Mouse (Mus musculus): ENCODE measurements at regions not wholly inside any gene's neighbourhood (a gene's known extent, or its start where the extent isn't known, plus 50 kb on each side); places are given as distances from the start of the nearest gene placed in this dataset.
"Not testable (repeated sequence)": the region's sequence is repeated elsewhere in the genome, so short reads cannot be mapped to it uniquely, and the experiment has no call there.

GRCm38 (mm10) chr7:82105631-82106030 lies 68.0 kb upstream of the Sh3gl3 start:
- no peak for DNase-seq
- H3K36me3 ChIP-seq (ENCODE audit: control insufficient read depth, insufficient read depth, low read length): no peaks in the 10 kb centered on the region
- peaks cover 5% of the 10 kb centered on the region; the same call in 1 of the 2 replicates for H3K4me1 ChIP-seq (replicated peaks; ENCODE audit: control insufficient read depth, insufficient read depth, low read length)
- TF ChIP-seq CTCF (IDR thresholded peaks at IDR 0.05; ENCODE audit: borderline replicate concordance, control insufficient read depth, extremely low read depth, insufficient read depth, low read length, poor library complexity): no peak
- TF ChIP-seq POLR2A (IDR thresholded peaks at IDR 0.05; ENCODE audit: control insufficient read depth, extremely low read depth, insufficient read depth, low read length, poor library complexity): no peak
- H3K4me3 ChIP-seq (ENCODE audit: control insufficient read depth, insufficient read depth, low read length): no peak overlapping the region
- no peak overlapping the region for H3K27ac ChIP-seq (ENCODE audit: control insufficient read depth, insufficient read depth, low read length)
- no peaks in the 10 kb centered on the region for H3K27me3 ChIP-seq (ENCODE audit: control insufficient read depth, insufficient read depth, low read length)
- 93% methylated on average over 5 of the region's 5 CpGs for WGBS

- not testable (repeated sequence) for H3K27ac ChIP-seq (ENCODE audit: control insufficient read depth, insufficient read depth, low read length); H3K4me1 ChIP-seq (replicated peaks; ENCODE audit: control insufficient read depth, insufficient read depth, low read length); H3K36me3 ChIP-seq (ENCODE audit: control insufficient read depth, insufficient read depth, low read length); H3K27me3 ChIP-seq (ENCODE audit: control insufficient read depth, insufficient read depth, low read length); H3K4me3 ChIP-seq (ENCODE audit: control insufficient read depth, insufficient read depth, low read length); DNase-seq
These were observed 64.5 kb upstream of the Sh3gl3 start for GRCm38 (mm10) chr7:82109141-82109540.

GRCm38 (mm10) chr7:82109550-82109949 lies 64.1 kb upstream of the Sh3gl3 start:
- Histone ChIP-seq H3K27ac (ENCODE audit: control insufficient read depth, insufficient read depth, low read length) (no peak overlapping the region), H3K27me3 (ENCODE audit: control insufficient read depth, insufficient read depth, low read length) (no peaks in the 10 kb centered on the region), H3K4me1 (replicated peaks; ENCODE audit: control insufficient read depth, insufficient read depth, low read length) (peaks cover 5% of the 10 kb centered on the region; the same call in 1 of the 2 replicates), H3K36me3 (ENCODE audit: control insufficient read depth, insufficient read depth, low read length) (no peaks in the 10 kb centered on the region), H3K4me3 (ENCODE audit: control insufficient read depth, insufficient read depth, low read length) (no peak overlapping the region)
- WGBS: 24% methylated on average over 5 of the region's 5 CpGs
- DNase-seq: no peak
- TF ChIP-seq CTCF (IDR thresholded peaks at IDR 0.05; ENCODE audit: borderline replicate concordance, control insufficient read depth, extremely low read depth, insufficient read depth, low read length, poor library complexity) (no peak), POLR2A (IDR thresholded peaks at IDR 0.05; ENCODE audit: control insufficient read depth, extremely low read depth, insufficient read depth, low read length, poor library complexity) (no peak)

GRCm38 (mm10) chr7:82109977-82110376 lies 63.7 kb upstream of the Sh3gl3 start:
- Histone ChIP-seq H3K36me3 (ENCODE audit: control insufficient read depth, insufficient read depth, low read length) (no peaks in the 10 kb centered on the region), H3K27ac (ENCODE audit: control insufficient read depth, insufficient read depth, low read length) (no peak overlapping the region), H3K4me1 (replicated peaks; ENCODE audit: control insufficient read depth, insufficient read depth, low read length) (peaks cover 5% of the 10 kb centered on the region; the same call in 1 of the 2 replicates), H3K27me3 (ENCODE audit: control insufficient read depth, insufficient read depth, low read length) (no peaks in the 10 kb centered on the region), H3K4me3 (ENCODE audit: control insufficient read depth, insufficient read depth, low read length) (no peak overlapping the region)
- DNase-seq: no peak
- no peak for TF ChIP-seq POLR2A (IDR thresholded peaks at IDR 0.05; ENCODE audit: control insufficient read depth, extremely low read depth, insufficient read depth, low read length, poor library complexity)
- no peak for TF ChIP-seq CTCF (IDR thresholded peaks at IDR 0.05; ENCODE audit: borderline replicate concordance, control insufficient read depth, extremely low read depth, insufficient read depth, low read length, poor library complexity)
- 17% methylated on average over 8 of the region's 8 CpGs for WGBS

GRCm38 (mm10) chr7:82112046-82112445 lies 61.6 kb upstream of the Sh3gl3 start:
- WGBS: 92% methylated on average over 6 of the region's 6 CpGs
- Histone ChIP-seq H3K4me1 (replicated peaks; ENCODE audit: control insufficient read depth, insufficient read depth, low read length) (peaks cover 5% of the 10 kb centered on the region; the same call in 1 of the 2 replicates), H3K36me3 (ENCODE audit: control insufficient read depth, insufficient read depth, low read length) (no peaks in the 10 kb centered on the region), H3K27me3 (ENCODE audit: control insufficient read depth, insufficient read depth, low read length) (no peaks in the 10 kb centered on the region; the same call in 1 of the 2 replicates), H3K4me3 (ENCODE audit: control insufficient read depth, insufficient read depth, low read length) (no peak overlapping the region), H3K27ac (ENCODE audit: control insufficient read depth, insufficient read depth, low read length) (no peak overlapping the region)
- TF ChIP-seq POLR2A (IDR thresholded peaks at IDR 0.05; ENCODE audit: control insufficient read depth, extremely low read depth, insufficient read depth, low read length, poor library complexity): no peak
- no peak for TF ChIP-seq CTCF (IDR thresholded peaks at IDR 0.05; ENCODE audit: borderline replicate concordance, control insufficient read depth, extremely low read depth, insufficient read depth, low read length, poor library complexity)
- DNase-seq: no peak

- no peak for DNase-seq
- WGBS: 81% methylated on average over 6 of the region's 6 CpGs
- Histone ChIP-seq H3K4me3 (ENCODE audit: control insufficient read depth, insufficient read depth, low read length) (no peak overlapping the region), H3K27me3 (ENCODE audit: control insufficient read depth, insufficient read depth, low read length) (no peaks in the 10 kb centered on the region; the same call in 1 of the 2 replicates), H3K36me3 (ENCODE audit: control insufficient read depth, insufficient read depth, low read length) (no peaks in the 10 kb centered on the region), H3K4me1 (replicated peaks; ENCODE audit: control insufficient read depth, insufficient read depth, low read length) (no peaks in the 10 kb centered on the region), H3K27ac (ENCODE audit: control insufficient read depth, insufficient read depth, low read length) (no peak overlapping the region)
- TF ChIP-seq CTCF (IDR thresholded peaks at IDR 0.05; ENCODE audit: borderline replicate concordance, control insufficient read depth, extremely low read depth, insufficient read depth, low read length, poor library complexity) (no peak), POLR2A (IDR thresholded peaks at IDR 0.05; ENCODE audit: control insufficient read depth, extremely low read depth, insufficient read depth, low read length, poor library complexity) (no peak)
These were observed 58.0 kb upstream of the Sh3gl3 start for GRCm38 (mm10) chr7:82115646-82116045.

GRCm38 (mm10) chr7:82119266-82119665 lies 54.4 kb upstream of the Sh3gl3 start:
- Histone ChIP-seq H3K36me3 (ENCODE audit: control insufficient read depth, insufficient read depth, low read length) (no peaks in the 10 kb centered on the region), H3K4me3 (ENCODE audit: control insufficient read depth, insufficient read depth, low read length) (no peak overlapping the region), H3K27me3 (ENCODE audit: control insufficient read depth, insufficient read depth, low read length) (no peaks in the 10 kb centered on the region; the same call in 1 of the 2 replicates), H3K27ac (ENCODE audit: control insufficient read depth, insufficient read depth, low read length) (no peak overlapping the region), H3K4me1 (replicated peaks; ENCODE audit: control insufficient read depth, insufficient read depth, low read length) (no peaks in the 10 kb centered on the region)
- WGBS: 12% methylated on average over 2 of the region's 2 CpGs
- TF ChIP-seq POLR2A (IDR thresholded peaks at IDR 0.05; ENCODE audit: control insufficient read depth, extremely low read depth, insufficient read depth, low read length, poor library complexity) (no peak), CTCF (IDR thresholded peaks at IDR 0.05; ENCODE audit: borderline replicate concordance, control insufficient read depth, extremely low read depth, insufficient read depth, low read length, poor library complexity) (peak; percentile 48; the same call in 1 of the 2 replicates)
- DNase-seq: peak; percentile 65

Measured in thymus, adult 2 months (tissue).